Mouse (Mus musculus): ENCODE measurements around the gene Cmip. TPM values are rescaled to one million over a fixed set of nuclear protein-coding genes. Genes with fewer than 3 reads are reported as not detected.

Cmip gene
- polyA plus RNA-seq, 1 experiment from 2014 or later = 22.6 TPM

GRCm38 (mm10) chr8:117430624-117431023 lies 173.8 kb downstream of the Cmip start:
- H3K9me3 ChIP-seq (ENCODE audit: low read length) = no peaks in the 10 kb centered on the region
- no peak overlapping the region for H3K27ac ChIP-seq (ENCODE audit: low read depth)
- TF ChIP-seq EP300 (IDR thresholded peaks at IDR 0.05; ENCODE audit: low read depth) = no peak
- no peak for TF ChIP-seq CTCF (IDR thresholded peaks at IDR 0.05; ENCODE audit: low read depth)
- no peak overlapping the region for H3K4me3 ChIP-seq (ENCODE audit: low read depth, low read length)
- 90% methylated on average over 4 of the region's 4 CpGs for WGBS (ENCODE audit: insufficient replicate concordance)
- H3K4me2 ChIP-seq (ENCODE audit: low read depth, low read length) = no peak overlapping the region
- H3K9ac ChIP-seq (replicated peaks) = no peak overlapping the region
- H3K27me3 ChIP-seq (ENCODE audit: insufficient read depth, low read length) = no peaks in the 10 kb centered on the region
- no peak for ATAC-seq
- no peak for DNase-seq
- no peaks in the 10 kb centered on the region for H3K4me1 ChIP-seq (ENCODE audit: insufficient read depth)
- peaks cover 78% of the 10 kb centered on the region for H3K36me3 ChIP-seq (replicated peaks; ENCODE audit: insufficient read depth, low read length)

- no peaks in the 10 kb centered on the region for H3K9me3 ChIP-seq (ENCODE audit: low read length)
- no peak overlapping the region for H3K4me3 ChIP-seq (ENCODE audit: low read depth, low read length)
- H3K4me2 ChIP-seq (ENCODE audit: low read depth, low read length) = no peak overlapping the region
- WGBS (ENCODE audit: insufficient replicate concordance) = 78% methylated on average over 3 of the region's 3 CpGs
- ATAC-seq = no peak
- H3K9ac ChIP-seq (replicated peaks) = no peak overlapping the region
- H3K4me1 ChIP-seq (ENCODE audit: insufficient read depth) = no peaks in the 10 kb centered on the region
- peaks cover 79% of the 10 kb centered on the region for H3K36me3 ChIP-seq (replicated peaks; ENCODE audit: insufficient read depth, low read length)
- H3K27ac ChIP-seq (ENCODE audit: low read depth) = no peak overlapping the region
- H3K27me3 ChIP-seq (ENCODE audit: insufficient read depth, low read length) = no peaks in the 10 kb centered on the region
- no peak for DNase-seq
- no peak for TF ChIP-seq EP300 (IDR thresholded peaks at IDR 0.05; ENCODE audit: low read depth)
- TF ChIP-seq CTCF (IDR thresholded peaks at IDR 0.05; ENCODE audit: low read depth) = no peak
Observed at GRCm38 (mm10) chr8:117431554-117431953, 174.7 kb downstream of the Cmip start.

GRCm38 (mm10) chr8:117432111-117432510 lies 175.2 kb downstream of the Cmip start:
- H3K9ac ChIP-seq (replicated peaks) = no peak overlapping the region
- ATAC-seq (no peak), DNase-seq (no peak)
- WGBS (ENCODE audit: insufficient replicate concordance) = 84% methylated on average over 8 of the region's 8 CpGs
- no peaks in the 10 kb centered on the region for H3K4me1 ChIP-seq (ENCODE audit: insufficient read depth)
- no peaks in the 10 kb centered on the region for H3K27me3 ChIP-seq (ENCODE audit: insufficient read depth, low read length)
- H3K4me2 ChIP-seq (ENCODE audit: low read depth, low read length) = no peak overlapping the region
- no peak overlapping the region for H3K4me3 ChIP-seq (ENCODE audit: low read depth, low read length)
- H3K9me3 ChIP-seq (ENCODE audit: low read length) = no peaks in the 10 kb centered on the region
- H3K36me3 ChIP-seq (replicated peaks; ENCODE audit: insufficient read depth, low read length) = peaks cover 79% of the 10 kb centered on the region
- no peak overlapping the region for H3K27ac ChIP-seq (ENCODE audit: low read depth)
- TF ChIP-seq EP300 (IDR thresholded peaks at IDR 0.05; ENCODE audit: low read depth) (no peak), CTCF (IDR thresholded peaks at IDR 0.05; ENCODE audit: low read depth) (no peak)

- no peak for DNase-seq
- WGBS (ENCODE audit: insufficient replicate concordance) = 86% methylated on average over 10 of the region's 10 CpGs
Observed at GRCm38 (mm10) chr8:117433968-117434367, 177.1 kb downstream of the Cmip start.

GRCm38 (mm10) chr8:117436786-117437185 lies 179.9 kb downstream of the Cmip start:
- WGBS (ENCODE audit: insufficient replicate concordance) = 93% methylated on average over 15 of the region's 15 CpGs
- H3K36me3 ChIP-seq (replicated peaks; ENCODE audit: insufficient read depth, low read length) = peaks cover 67% of the 10 kb centered on the region
- H3K27me3 ChIP-seq (ENCODE audit: insufficient read depth, low read length) = no peaks in the 10 kb centered on the region
- TF ChIP-seq CTCF (IDR thresholded peaks at IDR 0.05; ENCODE audit: low read depth) (no peak), EP300 (IDR thresholded peaks at IDR 0.05; ENCODE audit: low read depth) (no peak)
- no peak overlapping the region for H3K9ac ChIP-seq (replicated peaks)
- H3K27ac ChIP-seq (ENCODE audit: low read depth) = no peak overlapping the region
- H3K4me2 ChIP-seq (ENCODE audit: low read depth, low read length) = no peak overlapping the region
- H3K4me1 ChIP-seq (ENCODE audit: insufficient read depth) = peaks cover 5% of the 10 kb centered on the region; the same call in 1 of the 2 replicates
- H3K9me3 ChIP-seq (ENCODE audit: low read length) = no peaks in the 10 kb centered on the region
- no peak overlapping the region for H3K4me3 ChIP-seq (ENCODE audit: low read depth, low read length)
- ATAC-seq = no peak
- DNase-seq = no peak

More at GRCm38 (mm10) chr8:117433968-117434367, 177.1 kb downstream of the Cmip start:
- H3K9me3 ChIP-seq (ENCODE audit: low read length) = no peaks in the 10 kb centered on the region
- H3K36me3 ChIP-seq (replicated peaks; ENCODE audit: insufficient read depth, low read length) = peaks cover 82% of the 10 kb centered on the region
- no peaks in the 10 kb centered on the region for H3K4me1 ChIP-seq (ENCODE audit: insufficient read depth)
- no peaks in the 10 kb centered on the region for H3K27me3 ChIP-seq (ENCODE audit: insufficient read depth, low read length)
- H3K4me2 ChIP-seq (ENCODE audit: low read depth, low read length) = no peak overlapping the region
- TF ChIP-seq EP300 (IDR thresholded peaks at IDR 0.05; ENCODE audit: low read depth) (no peak), CTCF (IDR thresholded peaks at IDR 0.05; ENCODE audit: low read depth) (no peak)
- ATAC-seq = no peak
- H3K27ac ChIP-seq (ENCODE audit: low read depth) = no peak overlapping the region
- no peak overlapping the region for H3K4me3 ChIP-seq (ENCODE audit: low read depth, low read length)
- no peak overlapping the region for H3K9ac ChIP-seq (replicated peaks)

- WGBS (ENCODE audit: insufficient replicate concordance) = 65% methylated on average over 5 of the region's 5 CpGs
- ATAC-seq (no peak), DNase-seq (no peak)
- H3K27ac ChIP-seq (ENCODE audit: low read depth) = no peak overlapping the region
- no peaks in the 10 kb centered on the region for H3K27me3 ChIP-seq (ENCODE audit: insufficient read depth, low read length)
- peaks cover 5% of the 10 kb centered on the region; the same call in 1 of the 2 replicates for H3K4me1 ChIP-seq (ENCODE audit: insufficient read depth)
- H3K9ac ChIP-seq (replicated peaks) = no peak overlapping the region
- TF ChIP-seq CTCF (IDR thresholded peaks at IDR 0.05; ENCODE audit: low read depth) (no peak), EP300 (IDR thresholded peaks at IDR 0.05; ENCODE audit: low read depth) (no peak)
- no peak overlapping the region for H3K4me3 ChIP-seq (ENCODE audit: low read depth, low read length)
- H3K36me3 ChIP-seq (replicated peaks; ENCODE audit: insufficient read depth, low read length) = peaks cover 59% of the 10 kb centered on the region
- H3K9me3 ChIP-seq (ENCODE audit: low read length) = no peaks in the 10 kb centered on the region
- no peak overlapping the region for H3K4me2 ChIP-seq (ENCODE audit: low read depth, low read length)
Observed at GRCm38 (mm10) chr8:117437616-117438015, 180.8 kb downstream of the Cmip start.

GRCm38 (mm10) chr8:117440317-117440716 lies 183.5 kb downstream of the Cmip start:
- 64% methylated on average over 14 of the region's 14 CpGs for WGBS (ENCODE audit: insufficient replicate concordance)
- no peaks in the 10 kb centered on the region for H3K27me3 ChIP-seq (ENCODE audit: insufficient read depth, low read length)
- peaks cover 5% of the 10 kb centered on the region; the same call in 1 of the 2 replicates for H3K4me1 ChIP-seq (ENCODE audit: insufficient read depth)
- ATAC-seq = peak; percentile 44
- H3K27ac ChIP-seq (ENCODE audit: low read depth) = peak overlapping the region; percentile 66
- TF ChIP-seq EP300 (IDR thresholded peaks at IDR 0.05; ENCODE audit: low read depth) = no peak
- no peak for TF ChIP-seq CTCF (IDR thresholded peaks at IDR 0.05; ENCODE audit: low read depth)
- 0 out of 2 replicates have a peak overlapping the region, but pooled peaks have one; percentile 32 for H3K4me2 ChIP-seq (ENCODE audit: low read depth, low read length)
- no peaks in the 10 kb centered on the region for H3K9me3 ChIP-seq (ENCODE audit: low read length)
- H3K36me3 ChIP-seq (replicated peaks; ENCODE audit: insufficient read depth, low read length) = peaks cover 49% of the 10 kb centered on the region
- no peak overlapping the region for H3K4me3 ChIP-seq (ENCODE audit: low read depth, low read length)
- no peak for DNase-seq
- no peak overlapping the region for H3K9ac ChIP-seq (replicated peaks)

All from liver, postnatal 0 days (tissue).